Mouse (Mus musculus) liver, embryonic 12.5 days (tissue): ENCODE data around the gene Ntn5. TPM values are rescaled to one million over a fixed set of nuclear protein-coding genes. Genes with fewer than 3 reads are reported as not detected.

Experiments used
- ATAC-seq: fragments of 200-750 bp; cut with Nextera tagmentation; 2 replicates; pipeline ENCODE4 v1.8.0; 2017; ENCODE audit warnings: moderate number of reproducible peaks, mild to moderate bottlenecking, moderate library complexity
- H3K27ac ChIP-seq: fragments of 300-500 bp; sonication (generic); 2 replicates; pipeline ENCODE4 v1.5.1; 2016; ENCODE audit warnings: mild to moderate bottlenecking
- H3K27me3 ChIP-seq: fragments of 300-500 bp; sonication (generic); replicated peaks from 2 replicates; pipeline ENCODE4 v1.6.1; 2016; ENCODE audit warnings: mild to moderate bottlenecking, moderate library complexity
- H3K36me3 ChIP-seq: fragments of 300-500 bp; sonication (generic); 2 replicates; pipeline ENCODE4 v1.6.1; 2016; ENCODE audit warnings: mild to moderate bottlenecking, moderate library complexity
- H3K4me1 ChIP-seq: fragments of 300-500 bp; sonication (generic); 2 replicates; pipeline ENCODE4 v1.6.1; 2016
- H3K4me2 ChIP-seq: fragments of 300-500 bp; sonication (generic); 2 replicates; pipeline ENCODE4 v1.6.1; 2016; ENCODE audit warnings: mild to moderate bottlenecking, moderate library complexity
- H3K4me3 ChIP-seq: fragments of 300-500 bp; sonication (generic); 2 replicates; pipeline ENCODE4 v1.5.1; 2016; ENCODE audit warnings: mild to moderate bottlenecking, moderate library complexity
- H3K9ac ChIP-seq: fragments of 300-500 bp; sonication (generic); 2 replicates; pipeline ENCODE4 v1.6.1; 2016; ENCODE audit warnings: mild to moderate bottlenecking, moderate library complexity
- H3K9me3 ChIP-seq: fragments of 300-500 bp; sonication (generic); replicated peaks from 2 replicates; pipeline ENCODE4 v1.6.1; 2016; ENCODE audit warnings: mild to moderate bottlenecking, moderate library complexity
- WGBS: fragments of 180-500 bp; shearing (Covaris S2); methylation state at CpG from one replicate; pipeline ENCODE4 v1.1.7; 2016; ENCODE audit not compliant: insufficient replicate concordance; 5-methylcytosine and 5-hydroxymethylcytosine counted together
- polyA plus RNA-seq: library from polyadenylated mRNA; unstranded; fragments of >200 nt; fragmentation: Nextera tagmentation; extraction: Ambion mirVana; gene quantifications from 2 replicates; pipeline ENCODE4 v1.2.1, GENCODE M21; 2016

Ntn5 gene
- polyA plus RNA-seq, 1 experiment from 2014 or later: not detected

GRCm38 (mm10) chr7:45686841-45687240, 3.0 kb downstream of the Ntn5 start:
- ATAC-seq: no peak
- H3K4me2 ChIP-seq: no peak overlapping the region
- no peak overlapping the region for H3K27ac ChIP-seq
- H3K4me3 ChIP-seq: no peak overlapping the region
- WGBS: 59% methylated on average over 3 of the region's 3 CpGs
- peaks cover 20% of the 10 kb centered on the region for H3K4me1 ChIP-seq
- no peaks in the 10 kb centered on the region for H3K9me3 ChIP-seq
- no peak overlapping the region for H3K9ac ChIP-seq
- no peaks in the 10 kb centered on the region for H3K36me3 ChIP-seq
- peaks cover 16% of the 10 kb centered on the region for H3K27me3 ChIP-seq

- WGBS: 50% methylated on average over 6 of the region's 6 CpGs
- no peak overlapping the region for H3K27ac ChIP-seq
- peaks cover 11% of the 10 kb centered on the region; the same call in 1 of the 2 replicates for H3K4me1 ChIP-seq
These were observed 5.3 kb downstream of the Ntn5 start for GRCm38 (mm10) chr7:45689099-45689498.

GRCm38 (mm10) chr7:45689800-45690199, 6.0 kb downstream of the Ntn5 start:
- 29% methylated on average over 11 of the region's 11 CpGs for WGBS
- peaks cover 14% of the 10 kb centered on the region for H3K27me3 ChIP-seq
- no peak overlapping the region for H3K27ac ChIP-seq

More at GRCm38 (mm10) chr7:45689099-45689498, 5.3 kb downstream of the Ntn5 start:
- Histone ChIP-seq H3K27me3 (peaks cover 16% of the 10 kb centered on the region), H3K36me3 (no peaks in the 10 kb centered on the region), H3K4me3 (no peak overlapping the region), H3K9me3 (no peaks in the 10 kb centered on the region), H3K4me2 (no peak overlapping the region), H3K9ac (no peak overlapping the region)
- ATAC-seq: no peak

DNA sequence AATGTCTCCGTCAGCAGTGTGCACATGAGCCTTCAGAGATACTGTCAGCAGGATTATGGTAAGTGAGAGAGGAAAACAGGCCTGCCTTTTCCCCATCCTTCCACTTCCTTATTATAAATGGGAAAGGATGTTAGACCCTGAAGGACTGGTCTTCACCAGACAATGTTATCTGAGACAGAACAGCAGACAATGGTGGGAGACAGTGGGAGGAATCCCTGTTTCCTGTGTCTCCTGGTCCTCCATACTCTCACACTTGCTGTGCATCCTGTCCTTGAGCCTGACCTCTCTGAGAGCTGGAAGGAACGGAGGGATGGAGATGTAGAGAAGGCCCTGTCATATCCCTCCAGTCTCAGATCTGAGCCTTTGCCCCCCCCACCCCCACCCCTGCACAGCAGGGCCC, 8.5 kb downstream of the Ntn5 start:
- Histone ChIP-seq H3K27ac (0 out of 2 replicates have a peak overlapping the region, but pooled peaks have one; percentile 34), H3K4me2 (no peak overlapping the region), H3K9ac (no peak overlapping the region), H3K27me3 (no peaks in the 10 kb centered on the region; the same call in 1 of the 2 replicates), H3K9me3 (no peaks in the 10 kb centered on the region), H3K36me3 (no peaks in the 10 kb centered on the region), H3K4me3 (no peak overlapping the region), H3K4me1 (0 out of 2 replicates have a peak, but pooled peaks cover 4% of the 10 kb centered on the region)
- ATAC-seq: no peak
- 55% methylated on average over 2 of the region's 2 CpGs for WGBS

More at GRCm38 (mm10) chr7:45689800-45690199, 6.0 kb downstream of the Ntn5 start:
- Histone ChIP-seq H3K9me3 (no peaks in the 10 kb centered on the region), H3K36me3 (no peaks in the 10 kb centered on the region), H3K4me2 (no peak overlapping the region), H3K4me3 (no peak overlapping the region), H3K4me1 (peaks cover 11% of the 10 kb centered on the region; the same call in 1 of the 2 replicates), H3K9ac (no peak overlapping the region)
- ATAC-seq: no peak

DNA sequence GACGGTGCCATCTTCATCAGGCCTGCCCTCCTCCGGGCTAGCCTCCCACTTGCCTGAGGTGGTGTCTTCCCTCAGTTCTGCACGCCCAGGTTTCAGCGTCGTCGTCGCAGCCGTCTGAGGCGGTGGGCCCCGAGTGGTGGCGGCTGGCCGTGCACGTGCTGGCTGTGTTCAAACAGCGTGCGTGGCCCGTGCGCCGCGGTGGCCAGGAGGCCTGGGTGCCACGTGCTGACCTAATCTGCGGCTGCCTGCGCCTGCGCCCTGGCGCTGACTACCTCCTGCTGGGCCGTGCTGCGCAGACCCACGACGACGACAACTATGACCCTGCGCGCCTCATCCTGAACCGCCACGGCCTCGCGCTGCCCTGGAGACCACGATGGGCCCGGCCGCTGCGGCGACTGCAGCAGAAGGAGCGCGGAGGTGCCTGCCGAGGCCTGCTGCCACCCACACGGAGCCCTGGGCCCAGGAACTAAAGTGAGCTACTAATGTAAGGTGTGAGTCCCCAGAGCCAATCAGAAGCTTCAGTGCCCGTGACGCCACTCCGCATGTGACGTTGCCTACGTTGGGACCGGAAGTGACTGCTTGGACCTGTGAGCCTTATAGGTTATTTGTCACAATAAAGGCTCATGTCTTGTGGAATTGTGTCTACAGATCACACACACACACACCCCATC, 10.2 kb downstream of the Ntn5 start, which contains the start of gene Sec1:
Gene Sec1, minus strand, starts transcription at position 482 of the 671 bp plus-strand sequence.
- 85% methylated on average over 50 of the region's 50 CpGs for WGBS
- Histone ChIP-seq H3K4me2 (no peak within 1 kb of the TSS), H3K4me1 (0 out of 2 replicates have a peak, but pooled peaks cover 4% of the 10 kb centered on the region), H3K27me3 (peaks cover 14% of the 10 kb centered on the region), H3K36me3 (no peaks in the 10 kb centered on the region), H3K27ac (no peak within 1 kb of the TSS), H3K9me3 (no peaks in the 10 kb centered on the region), H3K9ac (no peak within 1 kb of the TSS), H3K4me3 (no peak within 1 kb of the TSS)
- ATAC-seq: no peak

DNA sequence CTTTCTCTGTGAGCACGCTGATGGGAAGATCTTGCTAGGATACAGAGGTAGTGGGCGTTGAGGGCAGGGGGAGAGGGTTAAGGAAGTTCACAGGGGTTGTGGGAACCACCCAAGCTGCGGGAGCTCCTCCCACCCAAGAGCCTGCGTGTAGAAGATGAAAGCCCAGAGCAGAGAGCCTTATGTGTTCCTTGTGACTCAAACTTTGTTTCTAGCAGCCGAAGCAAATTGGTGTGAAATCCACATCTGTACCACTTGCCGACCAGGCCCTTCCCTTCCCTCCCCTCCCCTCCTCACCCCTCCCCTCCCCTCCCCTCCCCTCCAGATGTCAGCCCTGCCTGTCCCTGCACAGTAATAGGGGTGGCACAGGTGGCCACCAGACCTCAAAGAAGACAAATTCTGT, 11.3 kb downstream of the Ntn5 start:
- Histone ChIP-seq H3K27ac (no peak overlapping the region), H3K9me3 (no peaks in the 10 kb centered on the region), H3K4me2 (no peak overlapping the region), H3K4me1 (peaks cover 4% of the 10 kb centered on the region; the same call in 1 of the 2 replicates), H3K36me3 (no peaks in the 10 kb centered on the region), H3K27me3 (peaks cover 25% of the 10 kb centered on the region), H3K4me3 (no peak overlapping the region), H3K9ac (no peak overlapping the region)
- 30% methylated on average over 6 of the region's 6 CpGs for WGBS
- ATAC-seq: no peak

DNA sequence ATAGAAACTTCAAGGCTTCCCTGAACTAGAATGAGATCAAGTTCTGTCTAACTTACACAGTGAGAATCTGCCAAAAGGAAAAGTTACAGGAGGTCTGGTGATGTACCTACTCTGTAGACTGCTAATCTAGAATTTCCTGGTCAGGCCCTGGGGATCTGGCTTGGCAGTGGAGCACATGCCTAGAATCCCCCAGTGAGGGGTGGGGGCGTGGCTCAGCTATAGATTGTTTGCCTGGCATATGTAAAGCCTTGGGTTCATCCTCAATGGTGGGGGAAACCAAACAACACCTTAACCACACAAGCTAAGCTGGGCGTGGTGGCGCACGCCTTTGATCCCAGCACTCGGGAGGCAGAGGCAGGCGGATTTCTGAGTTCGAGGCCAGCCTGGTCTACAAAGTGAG, 14.1 kb downstream of the Ntn5 start:
- ATAC-seq: no peak
- H3K4me1 ChIP-seq: peaks cover 9% of the 10 kb centered on the region; the same call in 1 of the 2 replicates
- no peak overlapping the region for H3K4me2 ChIP-seq
- H3K27ac ChIP-seq: no peak overlapping the region
- H3K9me3 ChIP-seq: no peaks in the 10 kb centered on the region
- WGBS: 79% methylated on average over 7 of the region's 7 CpGs
- no peak overlapping the region for H3K9ac ChIP-seq
- peaks cover 51% of the 10 kb centered on the region for H3K27me3 ChIP-seq
- no peak overlapping the region for H3K4me3 ChIP-seq
- H3K36me3 ChIP-seq: no peaks in the 10 kb centered on the region

- H3K27me3 ChIP-seq: peaks cover 59% of the 10 kb centered on the region
- H3K4me3 ChIP-seq: peak within 1 kb of the TSS; percentile 30
- no peaks in the 10 kb centered on the region for H3K9me3 ChIP-seq
- 5% methylated on average over 36 of the region's 36 CpGs for WGBS
- no peak for ATAC-seq
- no peaks in the 10 kb centered on the region for H3K36me3 ChIP-seq
- peaks cover 24% of the 10 kb centered on the region for H3K4me1 ChIP-seq
- H3K4me2 ChIP-seq: peak within 1 kb of the TSS; percentile 53
- no peak within 1 kb of the TSS for H3K27ac ChIP-seq
- H3K9ac ChIP-seq: peak within 1 kb of the TSS; percentile 30; the same call in 1 of the 2 replicates
These were observed 15.8 kb downstream of the Ntn5 start, which contains the start of gene Car11 for GRCm38 (mm10) chr7:45699523-45700141. Gene Car11 (plus strand): TSS chr7:45699843.

DNA sequence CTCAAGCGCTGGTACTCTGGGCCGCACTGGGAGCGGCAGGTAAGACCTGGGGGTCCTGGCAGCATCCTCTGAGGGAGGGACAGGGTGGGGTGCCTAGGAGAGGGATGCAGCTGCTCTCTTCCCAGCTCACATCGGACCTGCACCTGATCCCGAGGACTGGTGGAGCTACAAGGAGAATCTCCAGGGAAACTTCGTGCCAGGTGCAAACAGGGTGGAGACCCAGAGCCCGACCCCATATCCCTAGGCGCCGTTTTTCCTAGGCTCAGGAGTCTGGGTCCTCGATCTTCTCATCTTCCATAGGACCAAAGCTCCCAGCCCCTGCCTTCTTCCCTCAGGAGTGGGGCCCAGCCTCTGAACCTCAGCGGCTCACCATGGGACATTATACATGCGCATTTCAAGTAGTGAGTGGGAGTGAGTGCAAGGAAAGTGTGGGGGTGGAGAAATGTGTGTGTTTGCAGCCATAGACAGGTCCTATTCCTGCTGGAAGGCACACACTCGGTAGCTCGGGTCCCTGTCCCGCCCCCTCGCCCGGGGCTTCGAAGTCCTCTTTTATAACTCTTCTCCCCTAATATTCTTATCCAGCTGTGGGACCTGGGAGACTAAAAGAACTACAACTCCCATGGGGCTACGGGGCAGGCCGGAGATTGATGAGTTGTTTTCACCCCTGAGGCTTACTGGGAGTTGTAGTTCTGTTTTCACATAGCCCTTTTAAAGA, 16.6 kb downstream of the Ntn5 start:
- Histone ChIP-seq H3K9me3 (no peaks in the 10 kb centered on the region), H3K9ac (no peak overlapping the region), H3K4me3 (peak overlapping the region; percentile 30), H3K4me2 (peak overlapping the region; percentile 53), H3K27ac (no peak overlapping the region), H3K27me3 (peaks cover 59% of the 10 kb centered on the region), H3K4me1 (peaks cover 32% of the 10 kb centered on the region), H3K36me3 (no peaks in the 10 kb centered on the region)
- ATAC-seq: no peak
- WGBS: 2% methylated on average over 20 of the region's 20 CpGs

DNA sequence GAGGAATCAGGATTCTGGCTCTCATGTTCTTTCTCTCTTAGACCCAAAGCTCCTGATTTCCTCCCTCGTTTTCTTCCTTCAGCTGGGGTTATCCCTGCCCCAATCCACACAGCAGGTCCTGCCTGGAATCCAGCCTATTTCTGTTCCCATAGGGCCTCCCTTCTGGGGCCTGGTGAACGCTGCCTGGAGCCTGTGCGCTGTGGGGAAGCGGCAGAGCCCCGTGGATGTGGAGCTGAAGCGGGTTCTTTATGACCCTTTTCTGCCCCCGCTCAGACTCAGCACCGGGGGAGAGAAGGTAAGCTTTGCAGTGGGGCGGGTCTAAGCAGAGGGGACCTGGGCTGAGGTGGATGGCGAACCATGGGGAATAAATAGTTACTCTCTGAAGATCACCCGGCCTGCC, 17.2 kb downstream of the Ntn5 start:
- Histone ChIP-seq H3K9me3 (no peaks in the 10 kb centered on the region), H3K9ac (no peak overlapping the region), H3K4me1 (peaks cover 38% of the 10 kb centered on the region), H3K36me3 (no peaks in the 10 kb centered on the region), H3K27me3 (peaks cover 59% of the 10 kb centered on the region), H3K4me3 (no peak overlapping the region), H3K27ac (no peak overlapping the region), H3K4me2 (no peak overlapping the region)
- WGBS: 37% methylated on average over 11 of the region's 11 CpGs
- ATAC-seq: no peak

DNA sequence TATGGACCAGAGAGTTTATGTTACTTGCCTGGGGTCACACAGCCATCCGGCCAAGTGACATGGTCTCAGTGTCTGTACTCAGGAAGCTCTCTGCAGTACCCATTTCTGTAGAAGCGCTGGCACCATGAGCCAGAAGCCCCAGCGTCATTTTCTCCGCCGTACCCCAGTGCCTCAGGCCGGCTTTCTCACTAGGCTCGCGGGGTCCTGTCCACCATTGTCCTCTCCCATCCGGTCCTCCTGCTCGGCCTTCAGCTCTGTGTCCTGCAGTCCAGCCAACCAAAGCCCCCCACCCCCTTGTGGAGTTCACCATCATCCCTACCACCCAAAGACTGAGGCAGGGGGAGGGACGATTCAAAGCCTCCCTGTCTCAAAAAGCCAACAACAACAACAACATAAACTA, 17.8 kb downstream of the Ntn5 start:
- no peaks in the 10 kb centered on the region for H3K36me3 ChIP-seq
- no peak overlapping the region for H3K27ac ChIP-seq
- 69% methylated on average over 11 of the region's 11 CpGs for WGBS
- H3K27me3 ChIP-seq: peaks cover 59% of the 10 kb centered on the region
- peaks cover 44% of the 10 kb centered on the region for H3K4me1 ChIP-seq
- H3K4me3 ChIP-seq: no peak overlapping the region
- H3K4me2 ChIP-seq: no peak overlapping the region
- ATAC-seq: no peak
- no peaks in the 10 kb centered on the region for H3K9me3 ChIP-seq
- H3K9ac ChIP-seq: no peak overlapping the region

DNA sequence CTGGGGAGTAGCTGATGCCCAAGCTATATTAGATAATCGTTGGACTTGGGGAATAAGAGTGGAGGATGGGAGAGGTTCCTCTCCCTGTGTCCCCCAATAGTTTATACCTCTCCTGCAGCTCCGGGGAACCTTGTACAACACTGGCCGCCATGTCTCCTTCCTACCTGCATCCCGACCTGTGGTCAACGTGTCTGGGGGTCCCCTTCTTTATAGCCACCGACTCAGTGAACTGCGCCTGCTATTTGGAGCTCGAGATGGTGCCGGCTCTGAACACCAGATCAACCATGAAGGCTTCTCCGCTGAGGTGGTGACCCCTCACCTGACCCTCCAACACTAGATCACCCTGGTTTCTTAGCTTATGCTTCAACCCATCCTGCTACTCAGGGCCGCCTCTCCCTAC, 18.5 kb downstream of the Ntn5 start:
- Histone ChIP-seq H3K9me3 (no peaks in the 10 kb centered on the region), H3K4me3 (no peak overlapping the region), H3K36me3 (no peaks in the 10 kb centered on the region), H3K27ac (no peak overlapping the region), H3K4me1 (peaks cover 51% of the 10 kb centered on the region), H3K4me2 (no peak overlapping the region), H3K9ac (no peak overlapping the region), H3K27me3 (peaks cover 59% of the 10 kb centered on the region)
- WGBS: 78% methylated on average over 11 of the region's 11 CpGs
- ATAC-seq: no peak
